Mouse (Mus musculus): ENCODE results near the gene 4930432K21Rik.

4930432K21Rik gene

GRCm38 (mm10) chr8:84193566-84193965, 45.7 kb downstream of the 4930432K21Rik start:
- DNase-seq, result no peak

DNA sequence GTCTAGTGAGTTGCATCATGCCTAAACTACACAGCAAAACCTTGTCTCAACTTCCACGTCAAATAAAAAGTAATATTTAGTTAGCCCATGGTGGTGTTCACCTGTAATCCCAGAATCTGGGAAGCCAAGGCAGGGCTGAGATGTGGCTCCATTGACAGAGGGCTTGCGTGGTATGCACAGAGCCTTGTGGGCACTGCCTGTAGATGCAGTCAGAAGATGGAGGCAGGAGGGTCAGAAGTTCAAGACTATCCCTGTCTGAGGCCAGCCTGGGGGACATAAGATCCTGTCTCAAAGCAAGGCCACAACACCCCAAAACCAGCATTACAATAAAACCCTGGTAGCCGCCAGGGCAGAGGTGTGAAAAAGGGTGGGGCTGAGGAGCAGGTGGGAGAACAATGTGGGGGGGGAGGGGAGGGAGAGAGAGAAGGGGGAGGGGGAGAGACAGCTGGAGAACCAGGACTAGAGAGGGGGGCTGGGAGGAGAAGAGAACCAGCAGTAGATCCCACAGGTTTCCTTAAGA, 46.5 kb downstream of the 4930432K21Rik start:
- DNase-seq, result no peak

DNA sequence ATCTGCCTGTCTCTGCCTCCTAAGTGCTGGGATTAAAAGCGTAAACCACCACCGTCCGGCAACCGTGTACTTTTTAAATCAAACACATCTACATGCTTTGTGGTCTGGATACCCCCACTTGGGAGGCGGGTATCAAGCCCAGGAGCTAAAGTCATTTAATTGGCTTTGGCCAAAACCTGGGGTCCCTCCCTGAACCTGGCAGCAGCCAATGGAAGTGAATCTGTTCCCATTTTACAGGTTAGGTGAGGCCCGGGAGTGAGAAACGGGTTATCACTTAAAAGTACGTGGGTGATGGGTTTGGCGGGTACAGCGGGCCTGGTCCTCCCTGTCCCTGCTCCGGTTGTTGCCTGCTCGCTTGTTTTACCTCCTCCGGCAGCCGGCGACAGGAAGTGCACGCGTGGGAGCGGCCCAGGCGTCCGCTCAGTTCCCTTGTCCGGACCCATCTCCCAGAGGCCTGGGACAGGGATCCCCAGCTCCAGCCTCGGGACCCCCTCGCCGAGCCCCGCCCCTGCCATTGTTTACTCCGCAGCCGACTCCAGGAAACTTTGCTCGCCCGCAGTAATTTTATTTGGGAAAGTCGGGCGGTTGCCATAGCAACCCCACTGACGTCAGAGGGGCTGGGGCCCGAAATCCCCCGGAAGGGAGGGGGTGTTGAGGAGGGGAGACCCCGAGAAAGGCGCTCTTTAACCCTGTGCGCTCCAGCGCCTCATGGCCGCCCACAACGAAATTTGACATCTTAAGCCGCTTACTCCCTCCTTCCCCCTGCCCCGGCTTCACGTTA, 49.5 kb downstream of the 4930432K21Rik start:
- DNase-seq, result peak; percentile 94 to 97

GRCm38 (mm10) chr8:84197922-84198774, 50.3 kb downstream of the 4930432K21Rik start:
- DNase-seq, result peak; percentile 97 to 98

GRCm38 (mm10) chr8:84198871-84199270, 51.0 kb downstream of the 4930432K21Rik start:
- DNase-seq, result no peak

DNA sequence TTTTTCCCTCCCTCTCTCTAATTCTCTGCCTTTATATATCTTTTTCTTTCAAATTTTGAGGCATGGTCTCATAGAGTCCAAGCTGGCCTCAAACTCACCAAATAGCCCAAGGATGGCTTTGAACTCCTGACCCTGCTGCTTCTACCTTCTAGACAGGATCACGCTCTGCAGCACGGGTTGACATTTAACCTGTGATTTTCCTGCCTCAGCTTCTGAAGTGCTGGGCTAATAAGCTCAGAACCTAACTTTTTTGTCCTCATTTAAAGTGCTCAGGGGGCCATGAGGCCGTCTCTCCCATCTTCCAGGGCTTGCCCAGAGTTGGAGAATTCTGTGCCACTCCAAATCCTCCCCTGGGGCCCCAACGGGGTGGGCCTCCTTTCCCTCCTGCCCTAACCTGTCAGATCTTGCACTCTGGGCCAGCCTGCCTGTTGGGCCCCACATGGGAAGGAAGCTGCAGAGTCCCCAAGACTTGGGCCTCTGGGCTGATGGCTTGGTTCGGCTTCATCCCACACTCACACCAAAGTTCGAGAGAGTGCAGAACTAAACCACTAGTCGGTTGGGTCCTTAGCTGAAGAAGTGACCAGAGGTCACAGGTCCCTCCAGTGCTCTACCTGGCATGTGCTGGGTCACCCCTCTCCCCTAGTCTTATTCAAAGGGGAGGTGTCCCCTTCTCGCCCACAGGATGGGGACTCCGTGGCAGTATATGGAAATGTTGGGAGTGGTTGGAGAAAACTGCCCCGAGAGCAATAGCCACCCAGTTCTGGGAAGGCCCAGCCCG, 51.7 kb downstream of the 4930432K21Rik start:
- DNase-seq, result no peak

DNA sequence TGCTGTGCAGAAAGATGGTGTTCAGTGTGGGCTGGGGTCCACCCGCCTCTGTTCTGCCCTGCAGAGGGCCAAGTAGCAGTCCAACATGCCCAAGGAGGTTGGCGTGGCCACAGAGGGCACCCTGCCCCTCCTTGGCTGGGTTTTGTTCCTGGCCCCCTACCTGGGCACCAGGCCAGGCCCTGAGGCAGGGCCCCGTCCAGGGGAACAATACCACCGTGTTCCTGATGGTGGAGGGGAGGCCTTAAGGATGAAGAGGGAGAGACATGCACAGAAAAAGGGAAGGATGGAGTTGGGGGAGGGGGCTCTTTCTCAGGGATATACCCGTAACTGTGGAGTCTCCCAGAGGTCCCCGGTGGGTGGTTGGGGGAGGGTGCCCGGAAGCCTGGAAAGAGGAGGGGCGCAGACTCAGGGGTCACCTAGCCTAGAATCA, 52.3 kb downstream of the 4930432K21Rik start:
- peak; percentile 45 to 68 for DNase-seq

DNA sequence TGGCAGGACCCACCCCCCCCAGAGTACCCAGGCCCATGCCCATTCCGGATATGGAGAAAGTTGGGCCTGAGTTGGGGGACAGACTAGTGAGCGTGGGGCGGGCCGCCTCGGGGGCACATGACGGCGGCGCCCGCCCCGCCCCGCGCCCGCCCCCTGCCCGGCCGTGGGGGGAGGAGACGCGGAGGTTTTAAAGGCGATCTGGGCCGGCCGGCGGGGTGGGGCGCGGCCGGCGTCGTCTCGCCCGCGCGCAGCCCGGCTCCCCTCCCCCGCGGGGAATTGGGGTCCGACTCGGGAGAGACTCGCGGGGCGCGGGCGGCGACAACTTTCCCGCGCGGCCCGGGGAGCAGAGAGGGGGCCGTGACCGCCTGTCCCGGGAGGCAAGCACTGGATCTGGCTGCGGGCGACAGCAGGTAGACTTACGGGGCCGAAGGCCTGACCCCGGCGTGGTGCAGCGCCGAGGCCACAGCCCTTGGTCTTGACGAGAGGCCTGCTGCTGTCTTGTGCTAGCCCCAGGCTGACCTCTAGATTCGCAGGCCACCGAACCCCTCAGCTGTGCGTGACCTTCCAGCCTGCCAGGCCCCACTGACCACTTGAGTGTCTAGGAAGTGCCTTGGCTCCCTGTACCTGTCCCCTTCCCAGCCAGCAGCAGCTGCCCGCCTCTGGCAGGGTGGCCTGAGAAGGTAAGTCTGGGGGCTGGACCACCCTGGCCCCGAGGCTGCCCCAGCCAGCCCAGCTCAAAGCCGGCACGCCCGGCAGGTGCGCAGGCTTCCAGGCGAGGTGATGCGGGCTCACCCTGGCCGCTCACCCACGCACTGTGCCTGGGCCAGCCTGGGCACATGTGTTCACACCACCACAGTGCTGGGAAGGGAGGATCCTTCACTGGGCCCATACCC, 53.1 kb downstream of the 4930432K21Rik start:
- peak; percentile 91 to 92 for DNase-seq

DNA sequence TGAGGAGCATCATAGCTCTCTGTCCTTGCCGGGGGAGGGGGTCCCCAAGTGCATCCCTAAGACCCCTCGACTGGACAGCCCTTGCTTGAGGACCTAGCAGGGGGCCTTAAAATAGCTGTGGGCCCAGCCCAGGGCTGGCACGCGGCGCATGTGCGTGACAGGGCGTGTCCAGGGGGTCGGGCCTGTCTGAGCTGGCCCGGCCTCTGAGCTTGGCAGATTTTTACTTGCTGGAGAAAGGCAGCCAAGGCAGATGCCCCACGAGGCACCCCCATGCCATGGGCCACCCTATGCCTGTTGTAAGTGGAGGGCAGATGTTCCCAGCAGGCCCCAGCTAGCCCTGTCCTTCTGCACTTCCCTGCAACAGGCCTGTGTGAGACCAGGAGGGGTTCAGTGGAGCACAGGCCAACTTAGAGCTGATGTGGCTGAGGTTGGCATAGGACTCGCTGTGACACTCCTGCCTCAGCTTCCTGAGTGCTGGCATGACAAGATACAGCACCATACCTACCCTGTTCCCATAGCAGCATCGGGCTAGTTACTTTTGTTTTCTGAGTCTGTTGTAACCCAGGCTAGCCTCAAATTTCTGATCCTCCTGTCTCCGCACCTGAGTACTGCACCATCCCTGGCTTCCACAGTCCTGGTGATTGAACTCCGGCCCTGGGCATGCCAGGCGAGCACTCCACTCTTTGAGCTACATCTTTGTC, 53.9 kb downstream of the 4930432K21Rik start:
- peak; percentile 85 for DNase-seq

DNA sequence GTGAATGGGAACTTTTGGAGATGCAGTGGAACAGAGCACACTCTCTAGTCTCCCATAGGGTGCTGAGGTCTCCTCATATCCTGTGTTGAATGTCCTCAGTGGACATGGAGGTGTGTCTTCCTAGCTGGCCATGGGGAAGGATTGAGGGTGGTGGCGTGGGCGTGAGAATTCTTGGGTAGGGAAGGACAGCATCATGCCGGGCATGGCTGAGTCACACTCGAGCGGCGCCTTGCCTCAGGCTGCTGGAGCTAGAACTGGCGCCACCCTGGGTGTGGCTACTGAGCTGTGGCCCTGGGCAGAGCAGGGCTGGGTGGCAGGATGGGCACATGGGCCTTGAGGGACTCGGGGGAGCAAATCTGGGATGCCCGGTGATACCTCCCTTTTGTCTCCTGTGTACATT, 54.6 kb downstream of the 4930432K21Rik start:
- DNase-seq, result peak; percentile 81 to 86

DNA sequence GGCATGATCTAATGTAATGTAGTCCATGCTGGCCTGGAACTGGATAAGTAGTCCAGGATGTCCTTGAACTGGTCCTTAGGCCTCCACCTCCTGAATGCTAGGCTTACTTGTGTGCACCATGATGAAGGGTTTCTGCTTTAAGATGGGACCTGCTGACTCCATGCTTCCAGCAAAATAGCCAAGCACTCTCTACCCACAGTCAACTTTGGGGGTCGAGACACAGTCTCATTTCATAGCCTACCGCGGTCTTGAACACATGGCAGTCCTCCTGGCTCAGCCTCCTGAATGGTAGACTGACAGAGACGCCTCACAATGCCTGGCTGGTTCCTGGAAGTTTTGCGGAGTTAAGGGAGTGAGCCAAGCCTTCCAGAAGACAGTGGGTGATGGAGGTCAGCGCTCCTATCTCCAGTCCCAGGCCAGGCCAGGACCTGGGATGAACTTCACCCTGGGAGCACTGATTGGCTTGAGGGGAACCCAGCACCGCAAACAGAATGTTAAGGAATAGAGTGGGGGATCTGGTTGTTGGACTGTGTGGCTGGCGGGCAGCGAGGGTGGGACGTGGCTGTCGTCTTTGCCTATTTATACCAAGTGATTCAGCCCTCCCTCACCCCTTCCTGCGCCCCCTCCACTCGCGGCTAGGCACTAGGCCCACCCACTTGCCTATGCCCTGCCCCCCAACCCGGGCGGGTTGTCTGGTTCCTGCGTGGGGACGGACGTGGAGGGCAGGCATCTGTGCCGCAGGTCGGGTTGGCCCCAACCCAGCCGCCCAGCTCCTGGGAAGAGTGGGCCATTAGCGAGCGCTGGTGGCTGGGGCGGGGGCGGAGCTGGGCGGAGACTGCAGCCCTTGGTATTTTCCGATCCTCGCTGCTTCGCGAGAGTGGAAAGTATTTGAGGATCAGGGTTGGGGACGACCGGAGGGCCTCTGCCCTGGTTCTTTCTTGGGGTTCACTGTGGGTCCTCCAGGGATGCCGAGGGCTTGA, 55.4 kb downstream of the 4930432K21Rik start:
- DNase-seq, result peak; percentile 92 to 95

- DNase-seq, result peak; percentile 84 to 90
These were observed 56.3 kb downstream of the 4930432K21Rik start for GRCm38 (mm10) chr8:84203975-84204772.

DNA sequence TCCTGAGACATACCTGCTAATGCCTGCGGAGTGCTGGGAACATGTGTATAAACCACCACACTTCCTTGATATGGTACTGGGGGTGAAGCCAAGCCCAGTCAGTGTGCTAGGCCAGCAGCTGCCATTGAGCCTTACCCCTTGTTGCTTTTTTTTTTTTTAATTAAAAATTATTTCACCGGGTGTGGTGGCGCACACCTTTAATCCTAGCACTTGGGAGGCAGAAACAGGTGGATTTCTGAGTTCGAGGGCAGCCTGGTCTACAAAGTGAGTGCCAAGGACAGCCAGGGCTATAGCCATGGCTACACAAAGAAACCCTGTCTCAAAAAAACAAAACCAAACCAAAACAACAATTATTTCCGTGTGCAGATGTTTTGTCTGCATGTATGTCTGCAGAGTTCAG, 57.2 kb downstream of the 4930432K21Rik start:
- DNase-seq, result no peak

- DNase-seq, result no peak
These were observed 58.8 kb downstream of the 4930432K21Rik start for GRCm38 (mm10) chr8:84206666-84207065.

DNA sequence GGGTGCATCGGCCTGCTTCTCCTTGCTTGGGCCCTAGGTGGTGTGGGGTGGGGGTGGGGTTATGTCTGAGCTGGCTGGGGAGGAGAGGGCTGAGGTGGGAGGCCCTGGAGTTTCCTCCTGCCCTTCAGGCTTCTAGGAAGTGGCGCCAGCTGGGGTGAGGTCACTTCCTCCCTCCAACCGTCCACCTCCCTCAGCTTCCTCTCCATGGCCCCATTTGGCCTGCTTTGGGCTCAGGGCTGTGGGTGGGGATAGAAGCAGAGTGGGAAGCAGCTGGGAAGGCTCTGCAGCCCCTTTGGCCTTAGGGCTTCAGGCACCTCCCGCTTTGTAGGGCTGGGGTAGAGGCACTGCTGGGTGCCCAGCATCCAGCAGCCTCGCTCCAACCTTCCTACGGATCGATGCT, 60.0 kb downstream of the 4930432K21Rik start:
- peak; percentile 83 to 89 for DNase-seq

GRCm38 (mm10) chr8:84208381-84209380, 60.9 kb downstream of the 4930432K21Rik start:
- no peak for DNase-seq

GRCm38 (mm10) chr8:84210167-84210791, 62.5 kb downstream of the 4930432K21Rik start:
- peak; percentile 79 to 88 for DNase-seq

Measured in lung, postnatal 4 days (tissue).